Mouse (Mus musculus) forelimb bud, embryonic 11.5 days (tissue): ENCODE data around the gene Chpt1.
"Not testable (repeated sequence)": the region's sequence is repeated elsewhere in the genome, so short reads cannot be mapped to it uniquely, and the experiment has no call there.

ENCODE experiments used
- DNase-seq: peaks from one replicate; pipeline ENCODE4 v3.0.0-alpha.2; 2012; ENCODE audit warnings: low read depth, low spot score

Gene Chpt1

GRCm38 (mm10) chr10:88494959-88495587, 8.8 kb downstream of the Chpt1 start:
- DNase-seq = no peak

GRCm38 (mm10) chr10:88492658-88493057, 11.2 kb downstream of the Chpt1 start:
- DNase-seq = no peak

DNA sequence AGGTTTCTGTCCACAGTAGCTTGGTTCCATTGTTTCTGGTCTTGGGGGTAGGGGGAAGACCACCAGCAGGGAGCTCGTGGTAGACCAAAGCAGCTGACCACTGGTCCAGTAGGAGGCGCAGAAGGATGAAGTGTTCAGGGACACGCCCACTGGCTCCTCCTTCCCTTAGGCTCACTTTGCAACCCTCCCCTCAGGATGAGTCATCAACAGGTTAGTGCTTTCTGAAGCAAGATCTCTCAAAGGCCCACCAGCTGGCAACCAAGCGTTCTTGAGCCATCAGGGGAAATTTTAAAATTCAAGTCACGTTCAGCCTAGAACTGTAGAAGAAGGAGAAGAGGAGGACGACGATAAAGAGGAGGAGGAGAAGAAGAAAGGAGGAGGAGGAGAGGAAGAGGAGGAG, 12.2 kb downstream of the Chpt1 start:
- DNase-seq = no peak

- no peak for DNase-seq
Observed at GRCm38 (mm10) chr10:88488629-88489028, 15.2 kb downstream of the Chpt1 start.

GRCm38 (mm10) chr10:88482866-88483265, 21.0 kb downstream of the Chpt1 start:
- DNase-seq = not testable (repeated sequence)

- no peak for DNase-seq
Observed at GRCm38 (mm10) chr10:88460122-88460820, 43.6 kb downstream of the Chpt1 start.

GRCm38 (mm10) chr10:88459502-88459992, 44.3 kb downstream of the Chpt1 start, which contains the start of gene Sycp3:
Gene Sycp3, plus strand, starts transcription at chr10:88459569.
- DNase-seq = no peak

GRCm38 (mm10) chr10:88457816-88458215, 46.1 kb downstream of the Chpt1 start:
- DNase-seq = peak; percentile 17

- no peak for DNase-seq
Observed at GRCm38 (mm10) chr10:88451990-88452389, 51.9 kb downstream of the Chpt1 start.

- no peak for DNase-seq
Observed at GRCm38 (mm10) chr10:88451221-88451620, 52.7 kb downstream of the Chpt1 start.

DNA sequence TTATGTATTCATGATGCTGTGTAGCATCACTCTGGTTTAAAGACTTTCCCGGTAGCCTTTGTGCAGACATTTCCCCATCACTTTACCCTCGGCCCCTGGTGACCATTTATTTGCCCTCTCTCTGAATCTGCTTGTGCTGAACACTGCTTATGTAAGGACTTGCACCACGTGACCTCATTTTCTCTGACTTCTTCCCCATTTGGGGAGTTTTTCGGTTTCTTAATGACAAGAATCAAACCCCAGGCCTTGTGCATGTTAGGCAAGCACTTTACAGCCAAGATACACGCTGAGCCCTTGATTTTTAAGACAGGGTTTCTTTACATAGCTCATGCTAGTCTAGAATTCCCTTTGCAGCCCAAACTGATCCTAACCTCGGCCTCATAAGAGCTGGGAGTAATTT, 62.6 kb downstream of the Chpt1 start:
- no peak for DNase-seq

- no peak for DNase-seq
Observed at GRCm38 (mm10) chr10:88427998-88428397, 75.9 kb downstream of the Chpt1 start.

- no peak for DNase-seq
Observed at GRCm38 (mm10) chr10:88426896-88427295, 77.0 kb downstream of the Chpt1 start.

DNA sequence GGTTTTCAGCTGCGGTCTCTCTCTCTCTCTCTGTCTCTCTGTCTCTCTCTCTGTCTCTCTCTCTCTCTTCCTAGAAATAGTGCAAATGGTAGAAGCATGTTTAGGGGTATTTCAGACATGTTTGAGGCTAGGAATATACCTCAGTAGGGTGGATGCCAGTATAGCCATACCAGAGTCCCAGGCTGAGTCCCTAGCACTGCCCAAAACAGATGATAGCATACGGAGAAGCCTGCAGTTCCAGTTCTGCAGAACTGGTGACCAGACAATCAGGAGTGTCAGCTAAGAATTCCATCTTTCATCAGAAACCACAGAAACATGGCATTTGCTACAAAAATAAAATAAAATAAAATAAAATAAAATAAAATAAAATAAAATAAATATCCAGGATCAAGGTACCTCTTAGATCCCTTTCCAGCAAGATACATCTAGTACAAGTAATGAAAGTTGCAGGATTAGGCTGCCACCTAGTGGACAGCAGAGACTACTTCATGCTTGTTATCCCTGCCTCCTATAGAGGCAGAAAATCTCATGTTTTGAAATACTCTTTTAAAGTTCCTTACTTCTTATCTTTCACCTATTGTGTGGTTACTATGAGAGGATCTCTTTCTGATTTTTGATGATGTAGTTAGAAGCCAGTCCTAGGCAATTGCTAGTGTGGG, 77.6 kb downstream of the Chpt1 start:
- peak; percentile 72 for DNase-seq

- no peak for DNase-seq
Observed at GRCm38 (mm10) chr10:88420655-88421435, 83.0 kb downstream of the Chpt1 start.

- no peak for DNase-seq
Observed at GRCm38 (mm10) chr10:88420141-88420541, 83.7 kb downstream of the Chpt1 start.

- DNase-seq = no peak
Observed at GRCm38 (mm10) chr10:88417686-88418085, 86.2 kb downstream of the Chpt1 start.

GRCm38 (mm10) chr10:88412290-88412995, 91.4 kb downstream of the Chpt1 start:
- no peak for DNase-seq

DNA sequence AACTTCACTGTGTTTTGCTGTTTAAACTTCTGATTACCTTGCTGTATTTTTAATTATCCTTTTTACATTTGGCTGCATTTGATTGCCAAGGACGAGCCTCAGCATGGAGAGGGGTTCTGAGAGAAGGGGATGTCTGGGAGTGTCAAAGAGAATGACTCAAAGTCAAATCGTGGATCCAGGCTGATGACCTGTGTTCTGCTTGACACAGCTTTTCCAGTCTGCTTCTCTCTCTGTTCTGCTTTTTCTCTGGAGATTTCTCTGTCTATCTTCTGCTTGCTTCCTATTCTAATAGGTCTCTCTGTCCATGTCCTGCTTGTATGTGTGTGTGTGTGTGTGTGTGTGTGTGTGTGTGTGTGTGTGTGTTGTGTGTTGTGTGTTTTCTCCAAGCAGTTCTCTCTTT, 94.1 kb downstream of the Chpt1 start:
- DNase-seq = no peak

DNA sequence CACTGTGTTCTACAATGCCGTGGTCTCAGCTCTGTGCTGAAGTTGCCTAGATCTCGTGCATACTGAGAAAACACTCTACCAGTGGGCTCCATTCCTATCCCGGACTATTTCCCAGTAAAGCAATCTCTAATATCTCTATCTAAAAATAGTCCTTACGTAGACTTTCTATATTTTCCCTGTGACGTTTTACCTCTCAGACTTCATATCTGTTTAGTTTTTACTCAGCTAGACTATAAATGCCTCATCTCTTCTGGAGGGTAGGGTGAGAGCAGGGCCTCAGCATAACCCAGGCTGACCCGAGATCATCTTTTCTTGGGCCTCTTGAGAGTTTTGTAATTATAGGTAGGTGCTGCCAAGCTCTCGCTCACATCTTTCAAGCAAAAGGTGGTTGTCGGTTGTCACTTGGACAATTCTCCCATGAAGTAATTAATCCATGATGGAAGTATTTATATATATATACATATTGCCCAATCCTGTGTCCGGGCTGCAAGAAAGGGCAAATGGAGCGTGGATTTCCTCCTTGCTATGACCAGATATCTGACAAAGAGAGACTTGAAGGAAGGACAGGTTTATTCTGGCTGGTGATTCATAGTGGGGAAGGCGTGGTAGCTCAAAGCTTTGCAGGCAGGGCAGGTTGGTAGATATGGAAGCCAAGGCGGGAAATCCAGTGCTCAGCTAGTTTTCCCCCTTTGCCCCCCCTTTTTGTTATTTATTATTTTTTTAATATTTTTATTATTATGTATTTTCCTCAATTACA, 95.8 kb downstream of the Chpt1 start:
- DNase-seq = no peak
